Mouse (Mus musculus): ENCODE data around the gene Eef1a1.
A peak's percentile ranks its signal among the peaks of the same experiment; 100 is the strongest.

Eef1a1 gene

DNA sequence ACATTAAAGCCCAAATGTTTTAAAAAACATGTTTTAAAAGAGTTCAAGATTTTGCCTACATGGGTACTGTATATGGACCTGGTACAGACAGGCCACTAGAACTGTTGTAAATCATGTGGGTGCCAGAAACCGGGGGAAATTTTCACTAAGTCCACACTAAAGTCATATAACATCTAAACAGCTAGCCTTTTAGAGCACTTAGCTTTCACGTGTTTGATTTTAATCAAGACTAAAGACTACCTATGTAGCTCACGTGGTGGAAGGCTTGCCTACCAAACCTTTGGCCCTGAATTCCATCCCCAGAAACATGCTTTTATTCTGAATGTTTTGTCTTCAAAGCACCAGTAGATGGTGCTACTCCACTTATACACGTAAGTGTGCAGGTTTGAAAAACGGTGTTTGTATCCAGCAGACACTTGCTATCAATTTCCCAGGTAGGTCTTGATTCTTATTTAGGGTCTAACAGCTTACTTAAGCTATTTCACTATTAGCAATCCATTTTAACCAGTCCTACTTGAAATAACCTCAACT, 11.9 kb downstream of the Eef1a1 start:
- DNase-seq (ENCODE audit: low read depth in 1 of 2, low spot score in 2 of 2), result no peak

DNA sequence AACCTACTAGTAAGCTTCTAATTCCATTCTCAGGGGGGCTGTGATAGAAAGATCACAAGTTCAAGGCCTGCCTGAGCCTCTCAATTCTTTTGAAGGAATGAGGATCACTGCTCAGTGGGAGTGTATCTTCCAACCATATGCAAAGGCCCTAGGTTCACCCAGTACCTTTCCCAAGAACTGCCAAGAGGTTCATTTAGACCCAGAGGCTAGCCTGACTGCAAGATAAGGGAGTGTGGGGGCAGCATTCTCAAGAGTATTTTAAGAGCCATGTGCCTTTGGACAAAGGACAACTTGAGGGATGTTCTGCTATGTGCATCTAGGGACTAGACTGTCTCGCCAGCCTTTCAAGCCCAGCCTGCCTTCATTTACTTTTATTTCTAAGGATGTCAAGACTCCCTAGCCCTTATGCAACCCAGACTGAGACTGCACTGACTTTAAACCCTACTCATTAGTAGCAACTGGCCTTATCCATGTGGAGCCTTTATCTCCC, 12.4 kb downstream of the Eef1a1 start:
- no peak for DNase-seq (ENCODE audit: low read depth in 1 of 2, low spot score in 2 of 2)

DNA sequence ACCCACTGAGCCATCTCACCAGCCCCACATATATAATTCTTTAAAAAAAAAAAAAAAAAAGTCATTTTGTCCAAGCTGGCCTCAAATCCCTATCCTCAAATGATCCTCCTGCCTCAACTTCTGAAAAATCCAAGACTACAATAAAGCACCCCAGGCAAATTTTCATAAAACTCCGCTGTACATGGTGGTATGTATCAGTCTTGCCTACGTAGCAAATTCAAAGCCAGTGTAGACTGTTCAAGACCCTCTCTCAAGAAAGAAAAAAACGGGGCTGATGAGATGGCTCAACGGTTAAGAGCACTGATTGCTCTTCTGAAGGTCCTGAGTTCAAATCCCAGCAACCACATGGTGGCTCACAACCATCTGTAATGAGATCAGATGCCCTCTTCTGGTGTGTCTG, 13.1 kb downstream of the Eef1a1 start:
- DNase-seq (ENCODE audit: low read depth in 1 of 2, low spot score in 2 of 2), result no peak

DNA sequence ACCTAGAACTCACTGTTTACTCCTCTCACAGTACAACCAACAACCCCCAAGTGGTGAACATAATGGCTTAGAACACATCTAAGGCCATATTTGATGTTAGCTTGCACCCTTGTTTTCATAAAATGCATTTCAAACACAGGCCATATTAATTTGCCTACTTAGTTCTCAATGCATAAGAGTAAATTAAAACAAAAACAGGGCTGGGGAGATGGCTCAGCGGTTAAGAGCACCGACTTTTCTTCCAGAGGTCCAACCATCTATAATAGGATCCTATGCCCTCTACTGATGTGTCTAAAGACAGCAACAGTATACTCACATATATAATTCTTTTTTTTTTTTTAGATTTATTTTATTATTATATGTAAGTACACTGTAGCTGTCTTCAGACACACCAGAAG, 13.6 kb downstream of the Eef1a1 start:
- DNase-seq (ENCODE audit: low read depth in 1 of 2, low spot score in 2 of 2), result no peak

DNA sequence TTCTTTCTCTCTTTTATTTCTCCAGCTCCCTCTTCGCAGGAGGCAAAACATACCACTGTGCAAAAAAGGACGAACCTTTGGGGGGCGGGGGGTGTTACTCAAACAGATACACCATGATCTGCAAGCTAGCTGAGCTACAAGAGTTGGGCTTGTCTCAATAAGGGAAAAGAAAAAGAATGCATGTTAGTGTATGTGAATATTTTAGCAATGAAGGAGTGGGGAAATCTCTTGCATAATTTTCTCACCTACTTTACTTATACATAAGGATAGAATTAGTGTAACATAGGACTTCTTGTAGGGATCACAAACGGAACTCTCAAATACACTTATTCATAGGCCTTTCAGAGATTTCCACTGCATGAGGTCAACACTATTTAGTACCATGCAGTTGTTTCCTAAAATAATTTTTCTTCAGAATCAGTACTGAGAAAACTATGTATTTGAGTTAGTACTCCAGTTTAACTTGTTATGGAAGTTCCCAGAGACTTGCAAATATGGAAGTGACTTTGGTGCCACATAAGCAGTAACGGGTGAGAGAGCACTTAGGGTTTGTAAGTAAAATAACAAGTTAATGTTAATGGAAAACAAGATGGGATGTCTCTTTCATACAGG, 14.1 kb downstream of the Eef1a1 start:
- DNase-seq (ENCODE audit: low read depth in 1 of 2, low spot score in 2 of 2), result no peak

DNA sequence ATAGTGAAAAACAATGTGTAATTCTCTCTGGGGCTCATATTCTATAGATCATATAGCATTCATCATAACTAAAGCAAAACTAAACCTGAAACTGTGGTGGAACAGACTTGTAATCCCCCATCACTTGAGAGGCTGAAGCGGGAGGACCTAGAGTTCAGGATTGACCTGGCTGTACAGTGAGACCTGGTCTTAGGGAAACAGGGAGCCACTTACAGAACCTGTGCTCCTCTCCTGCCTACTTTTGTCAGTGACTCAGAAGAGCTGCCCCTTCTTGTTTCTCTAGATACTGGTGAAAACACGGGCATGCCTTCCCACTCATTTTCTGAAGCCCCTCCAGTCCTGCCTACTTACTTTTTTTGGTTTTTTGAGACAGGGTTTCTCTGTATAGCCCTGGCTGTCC, 14.7 kb downstream of the Eef1a1 start:
- DNase-seq (ENCODE audit: low read depth in 1 of 2, low spot score in 2 of 2), result no peak

DNA sequence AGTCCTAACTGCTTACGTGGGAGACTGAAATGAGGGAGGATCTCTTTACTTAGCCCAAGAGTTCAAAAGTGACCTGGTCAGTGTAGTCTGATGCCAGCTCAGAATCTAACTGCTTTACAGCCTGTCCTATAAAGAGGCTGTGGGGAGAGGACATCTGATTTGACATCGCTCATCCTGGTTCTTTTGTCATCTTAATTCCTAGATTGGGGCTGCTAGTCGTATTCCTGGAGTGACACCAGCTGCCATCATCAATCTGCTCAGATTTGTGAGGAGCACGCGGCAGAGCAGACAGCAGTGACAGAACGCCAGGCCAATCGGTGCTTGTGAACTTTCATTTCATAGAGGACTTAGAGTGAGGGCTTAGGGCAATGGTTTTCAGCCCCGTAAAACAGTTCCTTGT, 15.4 kb downstream of the Eef1a1 start:
- no peak for DNase-seq (ENCODE audit: low read depth in 1 of 2, low spot score in 2 of 2)

DNA sequence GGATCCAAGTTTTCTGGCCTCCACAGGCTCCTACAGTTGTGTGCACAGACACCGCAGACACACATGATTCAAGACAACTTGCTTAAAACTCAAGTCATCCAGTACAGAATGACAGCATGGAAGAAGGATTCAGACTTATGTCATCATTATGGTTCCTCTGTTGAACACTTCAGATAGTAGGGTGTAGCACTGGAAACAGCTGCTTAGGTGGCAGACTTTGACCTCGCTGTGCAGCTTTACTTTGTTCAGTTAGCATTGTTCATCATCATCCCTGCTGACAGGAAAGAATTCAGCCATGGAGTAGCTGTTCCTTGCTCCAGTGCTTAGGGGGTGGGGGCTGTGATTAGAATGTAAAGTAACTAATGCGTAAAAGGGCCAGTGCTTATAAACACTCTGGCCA, 23.2 kb downstream of the Eef1a1 start:
- no peak for DNase-seq (ENCODE audit: low read depth in 1 of 2, low spot score in 2 of 2)

DNA sequence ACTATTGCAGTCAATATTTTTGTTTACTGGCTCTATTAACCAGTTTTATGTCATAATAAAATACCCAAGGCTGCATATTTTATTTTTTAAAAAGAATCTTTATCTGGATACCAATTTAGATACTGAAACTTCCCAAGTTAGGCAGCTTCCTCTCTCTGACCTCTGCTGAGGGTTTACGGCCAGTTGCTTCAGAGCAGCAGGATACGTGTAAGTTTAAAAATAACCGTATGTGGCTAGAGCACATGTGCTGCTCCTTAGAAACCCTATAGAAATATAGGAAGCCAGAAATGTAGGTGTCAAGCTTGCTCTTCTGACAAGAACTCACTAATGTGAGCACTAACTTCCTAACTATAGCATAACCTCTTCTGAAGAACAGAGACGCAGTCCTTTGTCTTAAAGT, 25.6 kb downstream of the Eef1a1 start:
- DNase-seq (ENCODE audit: low read depth in 1 of 2, low spot score in 2 of 2), result no peak

DNA sequence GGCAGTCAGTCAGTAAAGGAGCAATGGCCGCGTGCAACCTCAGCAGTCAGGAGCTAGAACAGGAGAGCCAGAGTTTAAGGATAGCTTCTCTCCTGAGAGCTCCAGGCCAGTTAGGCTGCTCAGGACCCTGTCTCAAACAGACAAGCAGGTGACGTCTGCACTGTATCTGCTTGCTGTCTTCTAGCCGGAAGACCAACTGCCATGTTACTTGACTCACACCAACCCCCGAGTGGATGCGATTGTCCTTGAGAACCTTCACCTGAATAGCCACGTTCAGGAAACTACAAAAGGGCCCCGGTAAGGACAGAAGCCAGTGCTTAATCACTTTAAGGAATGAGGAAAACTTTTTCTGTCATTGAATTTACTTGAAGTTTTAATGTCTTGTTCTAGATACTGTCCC, 31.9 kb downstream of the Eef1a1 start:
- no peak for DNase-seq (ENCODE audit: low read depth in 1 of 2, low spot score in 2 of 2)

DNA sequence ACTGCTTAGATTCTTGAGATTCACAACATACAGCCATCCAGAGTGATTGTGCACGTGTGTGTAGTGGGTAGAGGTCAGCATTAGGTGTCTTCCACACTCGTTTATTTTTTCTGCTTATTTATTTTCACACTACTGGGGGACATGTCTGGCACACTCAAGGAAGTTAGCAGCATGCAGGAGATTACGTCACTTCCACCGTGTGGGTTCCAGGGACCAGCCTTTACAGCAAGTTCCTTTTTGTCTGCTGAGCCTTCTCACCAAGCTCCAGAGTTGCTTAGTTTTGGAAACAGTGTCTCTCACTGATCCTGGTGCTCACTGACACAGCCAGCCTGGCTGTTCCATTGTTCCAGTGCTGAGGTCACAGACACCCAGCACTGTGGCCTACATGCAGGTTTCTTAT, 37.6 kb downstream of the Eef1a1 start:
- peak; percentile 42 to 53 for DNase-seq (ENCODE audit: low read depth in 1 of 2, low spot score in 2 of 2)

DNA sequence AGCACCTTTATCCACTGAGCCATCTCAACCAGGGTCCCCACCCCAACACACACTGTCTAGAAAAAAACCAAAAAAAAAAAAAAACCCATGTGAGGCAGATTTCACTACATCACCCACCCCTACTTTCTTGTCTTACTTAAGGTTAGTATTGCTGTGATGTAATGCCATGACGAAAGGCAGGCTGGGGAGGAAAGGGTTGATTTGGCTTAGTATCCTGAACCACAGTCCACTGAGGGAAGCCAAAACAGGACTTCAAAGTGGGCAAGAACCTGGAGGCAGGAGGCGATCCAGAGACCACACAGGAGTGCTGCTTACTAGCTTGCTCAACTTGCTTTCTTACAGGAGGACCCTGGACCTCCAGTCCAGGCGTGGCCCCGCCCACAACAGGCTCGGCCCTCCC, 38.5 kb downstream of the Eef1a1 start:
- DNase-seq (ENCODE audit: low read depth in 1 of 2, low spot score in 2 of 2), result no peak

DNA sequence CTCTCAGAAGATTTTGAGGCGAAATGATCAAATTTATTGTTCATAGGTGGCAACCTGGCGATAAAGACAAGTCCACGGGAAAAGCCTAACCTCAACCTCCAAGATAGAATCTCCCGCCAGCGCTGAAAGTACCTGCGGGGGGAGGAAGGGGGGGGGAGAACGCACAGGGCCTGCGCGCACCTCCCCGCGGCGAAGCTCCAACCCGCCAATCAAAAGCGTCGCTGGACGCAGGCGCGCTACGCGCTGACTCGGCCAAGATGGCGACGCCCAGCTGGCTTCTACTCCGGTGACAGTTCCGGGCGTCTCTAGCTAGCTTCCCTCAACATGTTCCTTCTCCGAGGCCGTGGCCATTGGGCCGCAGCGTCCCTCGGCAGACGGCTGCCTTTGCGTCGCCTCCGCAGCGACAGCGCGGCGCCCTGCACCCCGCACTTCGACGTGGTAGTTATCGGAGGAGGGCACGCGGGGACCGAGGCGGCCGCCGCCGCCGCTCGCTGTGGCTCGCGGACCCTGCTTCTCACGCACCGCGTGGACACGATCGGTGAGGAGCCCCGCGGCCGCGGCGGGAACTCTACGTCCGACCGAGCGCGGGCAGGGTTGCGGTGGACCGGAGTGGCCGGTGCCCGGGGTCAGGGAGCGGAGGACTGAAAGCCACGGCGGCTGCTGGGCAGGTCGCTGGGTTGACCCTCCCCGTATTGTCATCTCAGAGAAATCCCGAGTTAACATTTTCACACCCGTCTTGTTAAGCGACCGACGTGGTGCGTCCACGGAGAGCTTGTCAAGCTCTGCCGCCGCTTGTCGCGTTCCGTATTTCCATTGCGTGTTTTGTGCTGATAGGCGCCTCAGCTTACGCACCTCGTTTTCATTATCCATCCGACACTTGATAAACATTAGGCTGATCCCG, 40.7 kb downstream of the Eef1a1 start, which contains the start of the genes Mto1 and Gm17324:
Gene Mto1 (plus strand): TSS at position 236 of the 901 bp plus-strand sequence.
Gene Gm17324 (minus strand): TSS at position 814 of the 901 bp plus-strand sequence.
- peak; percentile 48 to 80 for DNase-seq (ENCODE audit: low read depth in 1 of 2, low spot score in 2 of 2)

DNA sequence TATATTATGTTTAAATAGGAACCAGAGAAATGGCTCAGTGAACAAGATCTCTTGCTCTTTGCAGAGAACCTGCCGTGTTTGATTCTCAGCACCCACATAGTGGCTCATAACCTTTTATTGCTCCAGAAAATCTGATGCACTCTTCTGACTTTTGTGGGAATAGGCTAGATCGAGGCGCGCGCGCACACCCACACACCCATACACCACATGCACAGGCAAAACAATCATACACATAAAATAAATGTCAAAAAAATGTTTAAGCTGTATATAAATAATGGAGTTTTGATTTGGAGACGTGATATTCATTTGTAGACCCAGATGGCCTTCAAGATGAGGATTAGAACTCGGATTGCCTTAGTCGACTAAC, 41.4 kb downstream of the Eef1a1 start:
- no peak for DNase-seq (ENCODE audit: low read depth in 1 of 2, low spot score in 2 of 2)

DNA sequence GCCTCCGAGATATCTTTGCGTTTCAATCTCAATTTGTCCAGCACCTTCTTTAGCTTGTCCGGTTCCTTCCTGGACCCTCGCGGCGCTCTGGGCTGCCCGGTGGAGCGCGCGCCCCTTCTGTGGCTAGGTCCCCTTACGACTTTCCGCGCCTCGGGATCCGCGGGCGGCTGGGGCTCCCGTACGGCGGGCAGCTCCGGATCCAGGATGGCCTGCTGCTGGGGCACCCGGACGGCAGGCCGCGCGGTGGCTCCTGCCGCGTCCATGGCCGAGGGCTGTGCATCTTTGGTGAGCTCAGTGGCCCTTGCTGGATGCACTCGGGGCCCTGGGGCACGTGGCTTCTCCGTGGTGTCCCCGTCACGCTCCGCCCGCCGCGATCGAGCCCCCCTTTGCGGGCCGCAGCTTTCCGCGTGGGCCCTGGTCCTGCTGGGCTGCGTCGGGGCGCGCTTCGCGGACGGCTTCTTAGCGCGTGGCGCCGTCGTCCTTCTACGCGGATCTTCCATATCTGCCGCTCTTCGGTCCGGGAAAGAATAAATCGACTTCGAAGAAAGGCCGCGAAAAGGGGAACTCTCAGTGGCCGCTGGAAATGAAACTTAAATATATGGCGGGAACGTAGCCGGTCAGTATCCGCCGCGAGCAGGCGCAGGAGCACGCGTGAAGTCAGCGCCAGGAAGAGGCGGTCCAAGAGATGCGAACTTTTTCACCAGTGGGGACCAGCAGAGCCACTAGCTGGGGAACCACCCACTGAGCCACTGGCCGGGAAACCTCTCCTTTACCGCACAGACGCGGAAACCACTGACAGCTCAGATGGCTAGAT, 46.2 kb downstream of the Eef1a1 start, which contains the start of gene Cgas:
Gene Cgas (minus strand): TSS at position 659 of the 814 bp plus-strand sequence.
- DNase-seq (ENCODE audit: low read depth in 1 of 2, low spot score in 2 of 2), result peak; percentile 64 to 79

DNA sequence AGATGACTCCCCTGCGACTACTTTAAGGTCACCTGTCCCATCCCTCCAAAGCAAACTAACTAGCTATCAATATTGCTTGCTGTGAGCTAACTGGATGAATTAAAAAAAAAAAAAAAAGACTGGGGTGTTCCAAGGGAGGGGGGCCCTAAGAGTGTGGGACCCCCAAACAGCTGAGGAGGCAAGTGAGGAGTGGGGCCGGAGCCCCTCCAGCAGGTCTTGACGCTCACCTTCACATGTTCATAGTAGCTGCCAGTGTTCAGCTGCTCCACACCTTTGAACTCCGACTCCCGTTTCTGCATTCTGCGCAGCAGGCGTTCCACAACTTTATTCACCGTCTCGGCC, 46.7 kb downstream of the Eef1a1 start:
- DNase-seq (ENCODE audit: low read depth in 1 of 2, low spot score in 2 of 2), result no peak

DNA sequence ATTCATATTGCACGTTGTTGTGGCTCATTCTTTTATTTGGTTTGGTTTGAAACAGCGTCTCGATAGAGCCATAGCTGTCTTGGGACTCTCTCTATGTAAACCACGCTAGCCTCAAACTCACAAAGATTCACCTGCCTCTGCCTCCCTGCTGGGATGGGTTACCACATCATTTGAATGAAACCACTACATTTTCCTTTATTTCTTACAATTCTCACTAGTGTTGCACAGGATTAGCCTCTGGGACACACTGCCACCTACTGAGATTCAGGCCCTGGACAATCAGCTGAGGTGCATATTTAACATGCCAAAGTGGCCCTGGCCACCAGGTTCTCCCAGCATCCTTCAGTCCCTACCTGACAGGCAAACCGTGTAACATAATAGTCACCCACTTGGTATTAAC, 49.5 kb downstream of the Eef1a1 start:
- DNase-seq (ENCODE audit: low read depth in 1 of 2, low spot score in 2 of 2), result no peak

DNA sequence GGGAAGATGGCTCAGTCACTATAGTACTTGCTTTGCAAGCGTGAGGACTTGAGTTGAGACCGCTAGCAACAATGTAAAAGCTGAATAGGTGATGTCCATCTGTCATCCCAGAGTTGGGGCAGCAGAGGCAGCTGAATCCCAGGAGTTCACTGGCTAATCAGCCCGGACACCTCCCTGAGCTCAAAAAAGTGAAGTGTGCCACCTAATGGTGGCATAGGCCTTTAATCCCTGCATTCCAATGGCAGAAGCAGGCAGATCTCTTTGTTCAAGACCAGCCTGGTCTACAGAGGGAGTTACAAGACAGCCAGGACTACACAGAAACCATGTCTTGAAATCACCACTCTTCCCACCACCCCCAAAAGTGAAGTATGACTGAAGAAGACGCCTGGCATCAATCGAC, 56.5 kb downstream of the Eef1a1 start:
- DNase-seq (ENCODE audit: low read depth in 1 of 2, low spot score in 2 of 2), result no peak

DNA sequence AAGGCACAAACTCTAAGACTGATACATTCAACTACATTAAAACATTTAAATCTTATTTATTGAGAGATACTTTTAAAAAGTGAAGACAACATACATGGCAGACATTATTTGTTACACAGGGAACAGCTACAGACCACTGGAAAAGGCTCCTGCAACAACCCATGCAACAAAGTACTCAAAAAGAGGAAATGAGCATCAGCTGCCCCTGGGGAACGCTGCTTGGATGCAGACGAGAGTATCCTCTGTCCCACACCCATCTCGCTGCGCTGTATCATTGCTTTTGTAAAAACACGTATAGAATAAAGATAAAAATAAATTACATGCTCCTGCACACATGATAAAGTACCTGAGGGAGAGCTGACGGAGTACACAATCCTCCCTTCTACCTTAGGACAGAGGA, 58.5 kb downstream of the Eef1a1 start:
- no peak for DNase-seq (ENCODE audit: low read depth in 1 of 2, low spot score in 2 of 2)

DNA sequence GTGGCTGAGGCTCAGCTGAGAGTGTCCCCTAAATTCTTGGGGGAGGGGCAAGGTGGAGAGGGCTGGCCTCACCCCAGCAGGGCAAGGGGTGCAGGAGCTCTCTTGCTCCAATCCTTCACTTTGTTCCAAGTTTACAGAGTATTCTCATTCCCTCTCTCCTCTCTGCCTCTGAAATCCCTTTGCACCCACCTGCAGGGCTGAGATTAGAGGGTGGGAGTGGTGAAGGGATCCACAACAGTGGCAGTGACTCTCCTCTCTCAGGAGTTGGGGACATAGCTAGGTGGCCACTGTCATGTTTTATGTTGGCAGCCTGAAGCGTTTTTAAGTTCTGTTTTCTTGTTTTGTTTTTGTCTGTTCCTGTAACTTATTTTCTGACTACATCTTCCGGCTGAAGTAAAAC, 59.4 kb downstream of the Eef1a1 start:
- DNase-seq (ENCODE audit: low read depth in 1 of 2, low spot score in 2 of 2), result no peak

DNA sequence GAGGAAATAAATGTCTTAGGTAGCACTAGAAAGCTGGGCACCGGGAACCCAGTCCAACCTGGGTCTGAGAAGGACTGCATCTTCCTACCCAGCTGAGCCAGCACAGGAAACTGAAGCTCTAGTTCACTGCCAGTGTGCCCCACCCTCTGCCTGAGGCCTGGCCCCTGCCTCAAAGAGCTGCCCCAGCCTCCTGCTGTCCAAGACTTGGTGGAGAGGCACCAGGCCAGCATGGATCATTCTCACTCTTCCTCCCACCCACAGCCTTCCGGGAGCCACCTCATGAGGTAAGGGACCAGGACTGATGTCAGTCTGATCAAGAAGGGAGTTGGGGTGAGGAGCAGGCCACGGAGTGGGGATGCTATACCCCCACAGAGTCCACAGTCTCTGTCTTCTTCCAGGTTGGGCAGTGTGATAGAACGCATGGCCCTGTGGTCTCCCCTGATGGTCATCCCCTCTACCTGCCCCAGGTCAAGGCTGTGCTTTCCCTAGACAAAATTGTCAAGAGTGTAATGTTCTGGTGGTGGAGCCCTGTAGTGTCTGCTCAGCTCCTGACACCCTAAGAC, 60.0 kb downstream of the Eef1a1 start:
- no peak for DNase-seq (ENCODE audit: low read depth in 1 of 2, low spot score in 2 of 2)

Data from monocyte, adult 2 months (primary cell).